Mouse (Mus musculus) neutrophil, adult 5-6 weeks (primary cell): ENCODE results near the gene Scn4b. TPM values are rescaled to one million over a fixed set of nuclear protein-coding genes. Genes with fewer than 3 reads are reported as not detected.
A peak's percentile ranks its signal among the peaks of the same experiment; 100 is the strongest.

Experiments
- ATAC-seq: fragments of 151-379, 151-347 bp; 2 replicates; pipeline ENCODE4 v1.8.0; 2017; ENCODE audit warnings: mild to moderate bottlenecking, moderate TSS enrichment; ENCODE audit not compliant: insufficient number of reproducible peaks, poor library complexity, low FRiP score, severe bottlenecking; ENCODE audit errors: extremely low read depth
- total RNA-seq: library from RNA; stranded (forward); fragments of 200-1000 nt; gene quantifications from 2 replicates; pipeline ENCODE4 v1.2.3, GENCODE M21; 2017

The Scn4b gene
- total RNA-seq, 1 experiment from 2014 or later = 0.35 TPM

DNA sequence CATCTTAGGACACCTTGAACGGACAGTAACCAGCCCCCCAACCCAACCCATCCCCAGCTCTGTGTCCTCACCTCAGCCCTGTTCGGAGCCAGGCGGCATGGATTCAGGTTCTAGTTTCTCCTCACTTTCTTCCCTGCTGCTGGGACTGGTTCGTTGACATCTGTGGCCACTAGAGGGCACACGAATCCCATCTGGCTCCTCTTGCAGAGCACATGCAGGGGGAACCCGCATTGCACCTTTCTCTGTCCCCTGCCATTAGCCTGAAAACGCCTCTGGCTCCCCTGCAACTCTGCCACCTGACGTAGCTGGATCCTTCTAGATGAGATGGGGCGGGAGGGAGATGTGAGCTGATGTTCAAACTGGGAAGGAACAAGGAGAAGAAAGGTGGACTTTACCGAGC, 16.4 kb upstream of the Scn4b start:
- peak; percentile 74 for ATAC-seq

DNA sequence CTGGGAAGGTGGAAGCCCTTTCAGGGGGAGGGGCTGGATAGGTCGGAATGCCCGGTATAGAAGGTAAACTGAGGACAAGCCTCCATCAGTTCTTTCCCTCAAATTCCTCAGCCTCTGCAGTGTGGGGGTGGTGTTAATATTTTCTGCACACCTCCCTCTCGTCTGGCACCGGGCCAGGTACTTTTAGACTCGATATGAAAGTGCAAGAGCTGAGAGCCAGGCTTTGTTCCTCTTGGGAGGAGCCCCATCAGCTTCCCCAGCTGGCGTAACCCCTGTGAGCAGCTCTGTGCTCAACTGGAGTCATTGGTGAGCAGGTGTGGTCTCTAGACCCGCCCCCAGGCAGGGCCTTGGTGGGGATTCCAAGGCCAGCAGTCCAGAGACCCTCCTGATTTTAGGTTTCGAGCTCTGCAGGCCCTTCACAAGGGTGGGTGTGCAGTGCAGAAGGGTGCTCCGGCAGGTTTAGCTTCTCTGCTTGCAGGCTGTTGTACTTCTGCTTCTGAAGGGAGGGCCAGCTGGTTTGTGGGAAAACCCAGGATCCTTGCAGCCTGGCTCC, 15.9 kb upstream of the Scn4b start:
- ATAC-seq = peak; percentile 50

DNA sequence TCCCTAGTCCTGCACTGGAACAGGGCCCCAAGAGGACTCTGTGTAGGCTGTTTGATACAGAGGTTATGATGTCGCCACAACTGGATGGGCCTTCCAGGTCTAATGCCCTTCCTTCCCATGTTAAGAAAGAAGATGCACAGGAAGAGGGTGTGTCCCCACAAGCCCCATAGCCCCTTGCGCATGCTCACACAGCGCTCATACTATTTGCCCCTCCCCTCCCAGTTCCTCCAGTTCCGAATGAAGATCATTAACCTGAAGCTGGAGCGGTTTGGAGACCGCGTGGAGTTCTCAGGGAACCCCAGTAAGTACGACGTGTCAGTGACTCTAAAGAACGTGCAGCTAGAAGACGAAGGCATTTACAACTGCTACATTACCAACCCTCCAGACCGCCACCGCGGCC, 13.0 kb upstream of the Scn4b start:
- ATAC-seq = no peak

GRCm38 (mm10) chr9:45126941-45127340, 11.3 kb upstream of the Scn4b start:
- ATAC-seq = no peak; the same call in 1 of the 2 replicates

- no peak for ATAC-seq
Measured at GRCm38 (mm10) chr9:45130119-45130518, 8.1 kb upstream of the Scn4b start.

DNA sequence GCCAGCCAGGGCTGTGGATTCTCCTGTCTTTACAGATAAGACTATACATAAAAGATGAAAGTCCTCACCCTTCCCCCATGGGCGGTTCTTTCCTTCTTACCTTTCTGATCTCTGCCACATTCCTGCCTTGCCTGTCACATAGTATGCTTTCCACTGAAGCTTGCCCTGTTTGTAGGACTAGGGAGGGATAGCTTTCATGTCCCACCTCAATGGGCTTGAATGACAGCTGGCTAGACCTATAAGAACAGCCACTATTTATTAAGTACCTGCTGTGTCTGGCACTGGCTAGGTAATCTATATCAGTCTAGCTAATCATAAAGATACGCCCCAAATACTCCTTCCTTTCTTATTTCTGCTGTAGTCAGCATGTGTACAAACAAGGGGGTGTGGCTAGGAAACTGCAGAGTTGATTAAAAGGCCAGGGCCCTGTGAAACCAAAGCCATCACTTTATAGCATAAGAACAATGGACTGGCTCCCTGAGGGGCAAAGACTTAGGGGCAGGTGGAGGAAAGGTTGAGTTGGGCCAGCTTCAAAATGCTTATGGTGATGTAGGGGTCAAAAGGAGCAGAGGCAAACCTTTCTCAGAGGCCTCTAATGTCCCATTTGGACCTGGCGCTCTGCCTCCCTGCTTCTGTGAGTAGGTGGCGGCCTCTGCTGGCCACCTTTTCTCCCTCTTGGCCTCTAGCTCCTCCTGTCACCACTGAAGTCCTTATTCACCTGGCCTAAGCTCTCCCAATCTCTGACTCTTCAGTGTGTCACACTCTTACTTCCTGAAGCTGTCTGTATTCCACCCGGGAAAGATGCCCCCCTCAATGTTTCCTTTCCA, 4.5 kb upstream of the Scn4b start:
- ATAC-seq = peak; percentile 67

DNA sequence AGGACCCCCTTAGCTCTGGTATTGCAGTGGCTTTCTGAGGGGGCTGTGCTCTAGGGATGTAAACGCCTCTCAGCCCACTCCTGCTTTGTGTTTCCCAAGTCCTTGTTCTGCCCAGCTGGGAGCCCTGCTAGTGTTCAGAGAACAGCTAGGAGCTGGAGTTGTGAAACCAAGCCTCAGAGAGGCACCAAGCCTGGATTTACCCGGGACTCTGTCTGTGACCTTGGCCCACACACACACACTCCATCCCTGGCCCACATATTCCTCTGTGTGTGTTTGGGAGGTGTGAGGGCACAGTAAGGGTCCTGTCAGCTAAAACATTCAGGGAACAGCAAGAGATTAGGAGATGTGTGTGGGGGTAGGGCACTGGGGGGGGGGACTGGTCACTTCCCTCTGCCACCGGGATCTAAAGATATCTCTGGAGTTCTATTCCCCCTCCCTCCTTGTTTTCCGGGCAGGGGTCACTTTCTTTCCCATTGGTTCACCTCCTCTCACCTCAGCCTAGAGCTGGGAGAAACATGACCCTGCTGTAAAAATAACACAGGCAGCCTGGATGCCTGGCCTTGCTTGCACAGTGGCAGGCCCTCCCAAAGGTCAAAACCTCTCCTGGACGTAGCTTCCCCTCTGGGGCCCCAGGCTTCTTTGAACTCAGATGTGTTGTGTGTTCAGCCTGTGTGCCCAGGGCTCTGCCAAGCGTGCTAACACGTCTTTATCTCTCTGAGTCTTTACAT, 1.6 kb upstream of the Scn4b start:
- no peak for ATAC-seq

DNA sequence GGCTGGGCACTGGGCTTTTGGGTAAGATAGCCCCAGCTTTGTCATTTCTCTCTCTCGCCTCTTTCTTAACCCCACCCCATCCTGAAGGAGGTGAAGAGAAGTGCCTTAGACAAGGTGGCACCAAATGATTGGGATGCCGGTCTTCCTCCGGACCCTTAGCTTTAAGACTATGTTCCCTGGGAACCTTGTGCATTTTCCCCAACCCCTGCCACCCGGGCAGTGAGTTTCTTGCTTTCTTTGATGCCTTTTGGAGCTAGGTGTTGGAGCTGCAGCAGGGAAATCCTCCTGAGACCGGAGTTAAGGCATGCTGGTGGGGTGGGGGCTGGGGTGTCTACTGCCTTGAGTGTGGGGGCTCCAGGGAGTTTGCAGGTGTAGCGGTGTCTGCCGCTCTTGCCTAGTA, 887 bp downstream of the Scn4b start:
- ATAC-seq = no peak

GRCm38 (mm10) chr9:45140945-45141344, 2.8 kb downstream of the Scn4b start:
- ATAC-seq = no peak

DNA sequence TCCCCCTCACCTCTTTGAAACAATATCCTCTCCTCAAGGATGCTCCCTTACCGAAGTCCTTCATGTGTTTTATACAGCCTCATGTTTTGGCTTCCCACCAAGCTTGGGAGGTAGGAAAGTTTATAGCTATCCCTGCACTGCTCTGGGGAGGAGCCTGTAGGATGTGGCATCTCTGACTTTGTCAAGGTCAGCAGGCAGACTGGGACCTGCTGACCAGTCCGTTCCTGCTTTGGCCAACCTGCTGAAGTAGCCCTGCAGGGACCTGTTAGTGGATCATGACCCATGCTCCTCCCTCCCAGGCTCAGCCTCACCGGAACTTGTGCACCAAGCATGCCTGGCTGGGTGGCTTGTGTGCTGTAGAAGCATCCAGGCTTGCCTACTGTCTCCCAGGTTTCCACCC, 4.5 kb downstream of the Scn4b start:
- ATAC-seq = no peak

- ATAC-seq = no peak
Measured at GRCm38 (mm10) chr9:45145533-45146266, 7.5 kb downstream of the Scn4b start.

GRCm38 (mm10) chr9:45146267-45146597, 8.0 kb downstream of the Scn4b start:
- peak; percentile 57; the same call in 1 of the 2 replicates for ATAC-seq

DNA sequence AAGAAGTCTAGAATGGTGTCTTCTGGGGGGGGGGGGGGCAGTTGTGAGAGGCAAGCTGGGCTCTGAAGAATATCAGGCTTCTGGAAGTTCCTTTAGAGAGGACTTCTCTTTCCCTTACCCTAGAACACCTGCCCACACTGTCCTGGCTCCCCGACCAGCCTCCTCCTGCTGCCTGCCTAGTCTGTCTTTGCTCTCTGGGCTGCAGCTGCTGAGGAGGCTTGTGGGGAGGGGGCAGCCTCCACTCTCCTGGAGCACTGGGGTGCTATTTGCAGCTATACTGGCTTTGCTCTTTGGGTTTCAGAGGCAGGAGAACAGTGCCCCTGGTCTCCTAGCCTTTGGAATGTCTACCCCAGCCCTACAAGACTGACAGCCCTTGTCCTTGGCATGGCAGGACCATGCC, 12.7 kb downstream of the Scn4b start:
- ATAC-seq = no peak

DNA sequence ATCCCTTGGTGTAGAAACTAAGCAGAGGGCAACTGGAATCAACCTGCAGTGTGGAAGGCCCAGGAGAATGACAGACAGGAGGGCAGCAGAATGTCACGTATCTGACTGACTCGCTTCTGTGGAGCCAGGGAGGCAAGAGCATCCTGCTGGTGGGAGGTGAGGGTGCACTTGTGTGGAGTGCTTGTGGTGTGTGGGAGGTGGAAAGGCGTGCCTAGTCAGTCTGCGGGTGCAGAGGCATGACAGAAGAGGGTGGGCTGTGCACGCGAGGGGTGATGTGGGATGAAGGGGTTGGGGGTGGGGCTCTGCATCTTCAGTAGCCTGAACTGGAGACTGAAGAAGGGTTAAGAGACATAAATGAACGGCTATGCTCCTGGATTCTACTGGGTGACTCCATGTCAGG, 15.2 kb downstream of the Scn4b start:
- no peak for ATAC-seq

DNA sequence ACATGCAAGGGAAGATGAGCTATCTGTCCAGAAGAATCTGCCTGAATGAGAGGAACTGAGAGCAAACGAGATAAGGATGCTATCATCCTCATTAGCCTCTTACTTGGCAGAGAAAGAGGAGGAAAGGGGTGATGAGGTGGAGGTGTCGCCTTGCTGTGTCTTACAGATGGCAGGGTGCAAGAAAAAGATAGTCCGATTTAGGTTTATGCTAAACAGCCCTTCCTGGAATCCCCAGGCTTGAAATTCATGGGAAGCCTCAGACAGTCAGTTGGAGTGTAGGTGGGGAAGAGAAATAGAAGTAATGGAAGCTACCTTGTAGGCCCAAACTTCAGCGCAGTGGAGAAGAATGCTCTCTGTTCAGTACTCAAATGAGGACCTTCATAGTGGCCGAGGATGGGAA, 29.7 kb downstream of the Scn4b start:
- ATAC-seq = no peak

DNA sequence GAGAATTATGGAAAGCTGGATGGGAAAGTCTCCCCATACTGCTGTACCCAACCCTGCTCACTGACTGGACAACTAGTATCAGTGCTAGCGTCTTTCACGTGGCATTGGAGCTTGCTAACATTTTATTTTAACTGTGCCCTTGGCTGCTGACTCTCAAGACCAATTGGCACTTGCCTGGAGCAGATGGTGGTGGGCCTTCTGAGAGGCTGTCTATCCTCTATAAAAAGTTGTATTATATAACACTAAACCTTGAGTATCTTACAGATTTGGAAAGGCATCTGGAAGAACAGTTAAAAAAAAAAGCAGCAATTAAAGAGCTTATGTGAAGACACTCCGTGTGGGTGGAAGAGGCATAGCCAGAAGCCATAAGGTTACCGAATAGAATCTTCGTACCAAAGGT, 32.0 kb downstream of the Scn4b start:
- ATAC-seq = no peak

DNA sequence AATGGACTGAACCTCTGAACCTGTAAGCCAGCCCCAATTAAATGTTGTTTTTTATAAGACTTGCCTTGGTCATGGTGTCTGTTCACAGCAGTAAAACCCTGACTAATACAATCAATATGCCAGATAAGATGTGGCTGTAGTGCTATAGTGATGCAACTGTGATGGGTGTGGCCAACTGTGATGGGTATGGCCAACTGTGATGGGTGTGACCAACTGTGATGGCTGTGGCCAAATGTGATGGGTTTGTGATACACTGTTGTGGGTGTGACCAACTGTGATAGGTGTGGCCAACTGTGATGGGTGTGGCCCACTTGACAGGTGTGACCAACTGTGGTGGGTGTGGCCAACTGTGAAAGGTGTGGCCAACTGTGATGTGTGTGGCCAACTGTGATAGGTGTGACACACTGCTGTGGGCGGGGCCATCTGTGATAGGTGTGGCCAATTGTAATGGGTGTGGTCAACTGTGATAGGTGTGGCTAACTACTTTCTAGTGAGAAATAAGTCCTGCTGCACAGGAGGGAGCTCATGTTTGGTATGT, 32.9 kb downstream of the Scn4b start:
- no peak for ATAC-seq

- ATAC-seq = no peak
Measured at GRCm38 (mm10) chr9:45173475-45173874, 35.3 kb downstream of the Scn4b start.

DNA sequence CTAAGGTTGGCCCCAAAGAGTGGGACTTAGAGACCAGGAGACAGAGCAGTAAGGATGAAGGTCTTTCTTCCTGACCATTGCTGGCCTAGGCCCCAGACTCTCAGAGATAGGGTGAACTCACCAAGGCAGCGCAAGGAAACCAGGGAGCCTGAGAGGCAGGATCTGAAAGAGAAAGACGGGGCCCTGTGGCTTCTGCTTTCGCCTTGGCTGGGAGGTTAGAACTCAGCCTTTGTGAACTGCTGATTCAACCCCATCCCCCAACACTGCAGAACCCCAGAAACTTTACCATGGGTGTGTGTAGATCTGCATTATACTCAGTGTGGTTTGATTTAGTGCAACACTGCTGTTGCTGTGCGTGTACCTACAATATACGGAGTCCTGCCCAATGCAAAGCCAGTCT, 41.1 kb downstream of the Scn4b start:
- ATAC-seq = no peak
